Mouse (Mus musculus): ENCODE results near the gene Bex6. TPM values are rescaled to one million over a fixed set of nuclear protein-coding genes. Genes with fewer than 3 reads are reported as not detected.

Bex6 gene
- polyA plus RNA-seq, 1 experiment, result 0.65 TPM

GRCm38 (mm10) chr16:32144592-32144991 lies 35.0 kb upstream of the Bex6 start:
- DNase-seq, result no peak
- H3K27ac ChIP-seq (ENCODE audit: control insufficient read depth, insufficient read depth, low read length), result no peak overlapping the region
- H3K27me3 ChIP-seq (ENCODE audit: control insufficient read depth, insufficient read depth, low read length), result no peaks in the 10 kb centered on the region
- H3K4me1 ChIP-seq (replicated peaks; ENCODE audit: control insufficient read depth, insufficient read depth, low read length), result no peaks in the 10 kb centered on the region
- H3K36me3 ChIP-seq (ENCODE audit: control insufficient read depth, insufficient read depth, low read length), result peaks cover 62% of the 10 kb centered on the region
- WGBS, result 96% methylated on average over 17 of the region's 17 CpGs
- no peak overlapping the region for H3K4me3 ChIP-seq (ENCODE audit: control insufficient read depth, insufficient read depth, low read length)
- no peak for TF ChIP-seq CTCF (IDR thresholded peaks at IDR 0.05; ENCODE audit: borderline replicate concordance, control insufficient read depth, extremely low read depth, insufficient read depth, low read length, poor library complexity)
- TF ChIP-seq POLR2A (IDR thresholded peaks at IDR 0.05; ENCODE audit: control insufficient read depth, extremely low read depth, insufficient read depth, low read length, poor library complexity), result no peak

- H3K4me3 ChIP-seq (ENCODE audit: control insufficient read depth, insufficient read depth, low read length), result no peak overlapping the region
- no peak overlapping the region for H3K27ac ChIP-seq (ENCODE audit: control insufficient read depth, insufficient read depth, low read length)
- no peaks in the 10 kb centered on the region for H3K4me1 ChIP-seq (replicated peaks; ENCODE audit: control insufficient read depth, insufficient read depth, low read length)
- WGBS, result 87% methylated on average over 11 of the region's 13 CpGs
- H3K36me3 ChIP-seq (ENCODE audit: control insufficient read depth, insufficient read depth, low read length), result peaks cover 53% of the 10 kb centered on the region
- no peak for DNase-seq
- H3K27me3 ChIP-seq (ENCODE audit: control insufficient read depth, insufficient read depth, low read length), result no peaks in the 10 kb centered on the region
- TF ChIP-seq POLR2A (IDR thresholded peaks at IDR 0.05; ENCODE audit: control insufficient read depth, extremely low read depth, insufficient read depth, low read length, poor library complexity), result no peak
- no peak for TF ChIP-seq CTCF (IDR thresholded peaks at IDR 0.05; ENCODE audit: borderline replicate concordance, control insufficient read depth, extremely low read depth, insufficient read depth, low read length, poor library complexity)
These were observed 31.9 kb upstream of the Bex6 start for GRCm38 (mm10) chr16:32147589-32148207.

GRCm38 (mm10) chr16:32153976-32154375 lies 25.6 kb upstream of the Bex6 start:
- DNase-seq, result no peak
- no peaks in the 10 kb centered on the region for H3K4me1 ChIP-seq (replicated peaks; ENCODE audit: control insufficient read depth, insufficient read depth, low read length)
- no peak overlapping the region for H3K4me3 ChIP-seq (ENCODE audit: control insufficient read depth, insufficient read depth, low read length)
- 97% methylated on average over 1 of the region's 1 CpGs for WGBS
- H3K27ac ChIP-seq (ENCODE audit: control insufficient read depth, insufficient read depth, low read length), result no peak overlapping the region
- H3K27me3 ChIP-seq (ENCODE audit: control insufficient read depth, insufficient read depth, low read length), result no peaks in the 10 kb centered on the region
- TF ChIP-seq CTCF (IDR thresholded peaks at IDR 0.05; ENCODE audit: borderline replicate concordance, control insufficient read depth, extremely low read depth, insufficient read depth, low read length, poor library complexity) (no peak), POLR2A (IDR thresholded peaks at IDR 0.05; ENCODE audit: control insufficient read depth, extremely low read depth, insufficient read depth, low read length, poor library complexity) (no peak)
- peaks cover 21% of the 10 kb centered on the region for H3K36me3 ChIP-seq (ENCODE audit: control insufficient read depth, insufficient read depth, low read length)

- no peaks in the 10 kb centered on the region for H3K4me1 ChIP-seq (replicated peaks; ENCODE audit: control insufficient read depth, insufficient read depth, low read length)
- H3K27me3 ChIP-seq (ENCODE audit: control insufficient read depth, insufficient read depth, low read length), result no peaks in the 10 kb centered on the region
- 86% methylated on average over 13 of the region's 13 CpGs for WGBS
- no peak for DNase-seq
- peaks cover 21% of the 10 kb centered on the region for H3K36me3 ChIP-seq (ENCODE audit: control insufficient read depth, insufficient read depth, low read length)
- no peak for TF ChIP-seq CTCF (IDR thresholded peaks at IDR 0.05; ENCODE audit: borderline replicate concordance, control insufficient read depth, extremely low read depth, insufficient read depth, low read length, poor library complexity)
- TF ChIP-seq POLR2A (IDR thresholded peaks at IDR 0.05; ENCODE audit: control insufficient read depth, extremely low read depth, insufficient read depth, low read length, poor library complexity), result no peak
- H3K4me3 ChIP-seq (ENCODE audit: control insufficient read depth, insufficient read depth, low read length), result no peak overlapping the region
- H3K27ac ChIP-seq (ENCODE audit: control insufficient read depth, insufficient read depth, low read length), result no peak overlapping the region
These were observed 25.2 kb upstream of the Bex6 start for GRCm38 (mm10) chr16:32154437-32154836.

- TF ChIP-seq POLR2A (IDR thresholded peaks at IDR 0.05; ENCODE audit: control insufficient read depth, extremely low read depth, insufficient read depth, low read length, poor library complexity) (no peak), CTCF (IDR thresholded peaks at IDR 0.05; ENCODE audit: borderline replicate concordance, control insufficient read depth, extremely low read depth, insufficient read depth, low read length, poor library complexity) (no peak)
- peaks cover 14% of the 10 kb centered on the region for H3K4me1 ChIP-seq (replicated peaks; ENCODE audit: control insufficient read depth, insufficient read depth, low read length)
These were observed 22.9 kb upstream of the Bex6 start for GRCm38 (mm10) chr16:32156719-32157118.

GRCm38 (mm10) chr16:32157369-32157768 lies 22.3 kb upstream of the Bex6 start:
- no peaks in the 10 kb centered on the region for H3K27me3 ChIP-seq (ENCODE audit: control insufficient read depth, insufficient read depth, low read length)
- 95% methylated on average over 2 of the region's 2 CpGs for WGBS
- no peak for TF ChIP-seq CTCF (IDR thresholded peaks at IDR 0.05; ENCODE audit: borderline replicate concordance, control insufficient read depth, extremely low read depth, insufficient read depth, low read length, poor library complexity)
- TF ChIP-seq POLR2A (IDR thresholded peaks at IDR 0.05; ENCODE audit: control insufficient read depth, extremely low read depth, insufficient read depth, low read length, poor library complexity), result no peak
- peaks cover 21% of the 10 kb centered on the region for H3K36me3 ChIP-seq (ENCODE audit: control insufficient read depth, insufficient read depth, low read length)
- H3K4me1 ChIP-seq (replicated peaks; ENCODE audit: control insufficient read depth, insufficient read depth, low read length), result peaks cover 14% of the 10 kb centered on the region
- DNase-seq, result no peak
- H3K4me3 ChIP-seq (ENCODE audit: control insufficient read depth, insufficient read depth, low read length), result no peak overlapping the region
- H3K27ac ChIP-seq (ENCODE audit: control insufficient read depth, insufficient read depth, low read length), result no peak overlapping the region

More at GRCm38 (mm10) chr16:32156719-32157118, 22.9 kb upstream of the Bex6 start:
- 91% methylated on average over 3 of the region's 3 CpGs for WGBS
- Histone ChIP-seq H3K27me3 (ENCODE audit: control insufficient read depth, insufficient read depth, low read length) (no peaks in the 10 kb centered on the region), H3K27ac (ENCODE audit: control insufficient read depth, insufficient read depth, low read length) (no peak overlapping the region), H3K4me3 (ENCODE audit: control insufficient read depth, insufficient read depth, low read length) (no peak overlapping the region), H3K36me3 (ENCODE audit: control insufficient read depth, insufficient read depth, low read length) (peaks cover 21% of the 10 kb centered on the region)
- DNase-seq, result no peak

GRCm38 (mm10) chr16:32158966-32159365 lies 20.7 kb upstream of the Bex6 start:
- DNase-seq, result no peak
- TF ChIP-seq POLR2A (IDR thresholded peaks at IDR 0.05; ENCODE audit: control insufficient read depth, extremely low read depth, insufficient read depth, low read length, poor library complexity) (no peak), CTCF (IDR thresholded peaks at IDR 0.05; ENCODE audit: borderline replicate concordance, control insufficient read depth, extremely low read depth, insufficient read depth, low read length, poor library complexity) (no peak)
- 89% methylated on average over 3 of the region's 3 CpGs for WGBS
- H3K36me3 ChIP-seq (ENCODE audit: control insufficient read depth, insufficient read depth, low read length), result peaks cover 17% of the 10 kb centered on the region
- no peak overlapping the region for H3K27ac ChIP-seq (ENCODE audit: control insufficient read depth, insufficient read depth, low read length)
- H3K4me3 ChIP-seq (ENCODE audit: control insufficient read depth, insufficient read depth, low read length), result no peak overlapping the region
- peaks cover 23% of the 10 kb centered on the region for H3K4me1 ChIP-seq (replicated peaks; ENCODE audit: control insufficient read depth, insufficient read depth, low read length)
- no peaks in the 10 kb centered on the region for H3K27me3 ChIP-seq (ENCODE audit: control insufficient read depth, insufficient read depth, low read length)

Measured in thymus, adult 2 months (tissue).